Mouse (Mus musculus) activated CD4-positive, CD25-positive, alpha-beta regulatory T cell (primary cell): Measurements from ENCODE around the gene Klf9. TPM values are rescaled to one million over a fixed set of nuclear protein-coding genes. Genes with fewer than 3 reads are reported as not detected.

Experiments used
- polyA plus RNA-seq, 2 experiments: library from polyadenylated mRNA; unstranded; fragments of 100-300 nt; shearing (Covaris generic); gene quantifications; one replicate each; pipeline ENCODE4 v1.2.1; 2017

Gene Klf9
- polyA plus RNA-seq = 1 to 10 TPM; 1.6 to 2.2 TPM

GRCm38 (mm10) chr19:23140689-23141317, at the start of gene Klf9:
Gene Klf9 (plus strand): TSS chr19:23141226.

Other genes starting within 250 kb of the Klf9 start
- 10 to 100 TPM; 33.3 to 41.9 TPM for gene Smc5, start 132.7 kb downstream of the Klf9 start, polyA plus RNA-seq